Mouse (Mus musculus) intestine, embryonic 16.5 days (tissue): ENCODE measurements around the gene Pmfbp1. TPM values are rescaled to one million over a fixed set of nuclear protein-coding genes. Genes with fewer than 3 reads are reported as not detected.
"Not testable (repeated sequence)": the region's sequence is repeated elsewhere in the genome, so short reads cannot be mapped to it uniquely, and the experiment has no call there.

Experiments
- ATAC-seq: fragments of 200-750 bp; cut with Nextera tagmentation; 2 replicates; pipeline ENCODE4 v1.8.0; 2017; ENCODE audit warnings: moderate TSS enrichment, moderate library complexity
- H3K27ac ChIP-seq: fragments of 300-500 bp; sonication (generic); 2 replicates; pipeline ENCODE4 v1.5.1; 2014; ENCODE audit warnings: mild to moderate bottlenecking, low read length
- H3K27me3 ChIP-seq: fragments of 300-500 bp; sonication (generic); replicated peaks from 2 replicates; pipeline ENCODE4 v1.6.1; 2014; ENCODE audit warnings: low read length, control low read depth, mixed read lengths; ENCODE audit not compliant: control insufficient read depth, insufficient read depth
- H3K36me3 ChIP-seq: fragments of 300-500 bp; sonication (generic); 2 replicates; pipeline ENCODE4 v1.6.1; 2014; ENCODE audit warnings: low read length, control low read depth; ENCODE audit not compliant: control insufficient read depth, insufficient read depth
- H3K4me1 ChIP-seq: fragments of 300-500 bp; sonication (generic); 2 replicates; pipeline ENCODE4 v1.6.1; 2014; ENCODE audit warnings: low read length, control low read depth, mixed read lengths; ENCODE audit not compliant: control insufficient read depth, insufficient read depth
- H3K4me2 ChIP-seq: fragments of 300-500 bp; sonication (generic); 2 replicates; pipeline ENCODE4 v1.6.1; 2014; ENCODE audit warnings: low read depth, low read length, control low read depth
- H3K4me3 ChIP-seq: fragments of 300-500 bp; sonication (generic); 2 replicates; pipeline ENCODE4 v1.5.1; 2014; ENCODE audit warnings: mild to moderate bottlenecking, low read length
- H3K9ac ChIP-seq: fragments of 300-500 bp; sonication (generic); 2 replicates; pipeline ENCODE4 v1.6.1; 2014; ENCODE audit warnings: low read depth, low read length
- H3K9me3 ChIP-seq: fragments of 300-500 bp; sonication (generic); 2 replicates; pipeline ENCODE4 v1.6.1; 2016; ENCODE audit warnings: low read length, control low read depth; ENCODE audit not compliant: control insufficient read depth
- WGBS: fragments of 180-500 bp; shearing (Covaris S2); extraction: QIAGEN DNeasy Blood & Tissue Kit; methylation state at CpG from one replicate; pipeline ENCODE4 v1.1.7; 2014; 5-methylcytosine and 5-hydroxymethylcytosine counted together
- polyA plus RNA-seq: library from polyadenylated mRNA; unstranded; fragments of >200 nt; fragmentation: Nextera tagmentation; extraction: Ambion mirVana; gene quantifications from 2 replicates; pipeline ENCODE4 v1.2.1, GENCODE M21; 2015

Gene Pmfbp1
- not detected in 2 replicates for polyA plus RNA-seq

DNA sequence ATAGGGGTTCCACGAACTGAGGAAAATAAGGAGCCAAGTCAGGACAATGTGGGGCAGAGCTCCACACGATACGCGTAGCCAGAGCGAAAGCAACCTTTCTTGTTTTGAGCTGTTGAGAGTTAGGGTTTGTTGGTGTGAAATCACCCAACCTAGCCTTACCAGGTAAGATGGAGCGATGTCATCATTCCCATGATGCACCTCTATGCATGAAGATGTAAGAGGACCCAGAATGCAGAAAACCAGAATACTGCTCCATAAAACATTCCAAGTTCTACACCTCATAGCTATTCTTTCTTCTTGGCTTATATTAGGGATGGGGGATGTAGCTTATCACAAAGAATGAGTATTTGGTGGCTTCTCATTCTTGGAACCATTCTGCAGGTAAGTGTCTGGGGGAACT is at the start of gene Pmfbp1:
TSS of gene Pmfbp1 (plus strand) at position 301 of the 400 bp plus-strand sequence.
- no peak within 1 kb of the TSS for H3K4me2 ChIP-seq
- no peak for ATAC-seq
- 96% methylated on average over 6 of the region's 6 CpGs for WGBS
- H3K36me3 ChIP-seq = no peaks in the 10 kb centered on the region
- H3K27me3 ChIP-seq = no peaks in the 10 kb centered on the region
- no peaks in the 10 kb centered on the region for H3K4me1 ChIP-seq
- no peak within 1 kb of the TSS for H3K27ac ChIP-seq
- no peak within 1 kb of the TSS for H3K4me3 ChIP-seq
- H3K9ac ChIP-seq = no peak within 1 kb of the TSS
- no peaks in the 10 kb centered on the region for H3K9me3 ChIP-seq

DNA sequence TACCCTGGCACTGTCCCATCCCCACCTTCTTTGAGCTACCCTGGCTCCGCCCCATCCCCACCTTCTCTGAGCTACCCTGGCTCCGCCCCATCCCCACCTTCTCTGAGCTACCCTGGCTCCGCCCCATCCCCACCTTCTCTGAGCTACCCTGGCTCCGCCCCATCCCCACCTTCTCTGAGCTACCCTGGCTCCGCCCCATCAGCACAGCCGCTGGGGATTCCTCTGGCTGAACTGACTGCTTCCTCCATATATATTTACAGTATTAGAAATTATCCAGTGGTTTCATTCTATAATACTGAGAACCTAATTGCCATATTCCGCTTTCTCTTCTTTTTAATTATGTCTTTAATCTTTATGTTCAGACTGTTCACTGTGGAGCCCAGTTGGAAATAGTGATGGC is 46.9 kb upstream of the Pmfbp1 start:
- ATAC-seq, H3K36me3 ChIP-seq: not testable (repeated sequence)
- 24% methylated on average over 6 of the region's 7 CpGs for WGBS

DNA sequence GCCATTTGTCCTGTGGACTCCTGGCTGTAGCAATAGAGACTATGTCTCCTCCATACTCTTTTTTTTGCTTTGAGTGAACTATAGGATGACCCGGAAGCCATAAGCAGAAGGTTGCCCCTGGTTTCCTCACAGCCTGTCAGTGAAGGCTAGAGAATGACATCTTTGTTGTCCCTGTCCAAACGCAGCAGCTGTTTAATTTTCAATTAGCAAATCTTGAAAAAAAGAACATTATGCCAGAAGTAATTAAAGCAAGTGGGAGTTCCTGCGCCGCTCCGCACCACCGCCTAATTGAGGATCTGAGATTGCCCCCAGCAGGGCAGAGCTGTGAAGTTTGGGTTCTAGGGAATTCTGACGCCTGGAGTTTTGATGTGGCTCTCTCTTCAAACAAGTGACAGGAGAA is 42.8 kb upstream of the Pmfbp1 start:
- WGBS = 72% methylated on average over 7 of the region's 7 CpGs
- no peak for ATAC-seq
- Histone ChIP-seq H3K27ac (no peak overlapping the region), H3K4me2 (no peak overlapping the region), H3K9ac (no peak overlapping the region), H3K27me3 (no peaks in the 10 kb centered on the region), H3K4me1 (no peaks in the 10 kb centered on the region), H3K36me3 (no peaks in the 10 kb centered on the region), H3K4me3 (no peak overlapping the region), H3K9me3 (no peaks in the 10 kb centered on the region)

More for the DNA sequence above, 46.9 kb upstream of the Pmfbp1 start:
- H3K4me2 ChIP-seq, H3K27ac ChIP-seq, H3K27me3 ChIP-seq, H3K9me3 ChIP-seq, H3K4me3 ChIP-seq, H3K4me1 ChIP-seq, H3K9ac ChIP-seq: not testable (repeated sequence)

DNA sequence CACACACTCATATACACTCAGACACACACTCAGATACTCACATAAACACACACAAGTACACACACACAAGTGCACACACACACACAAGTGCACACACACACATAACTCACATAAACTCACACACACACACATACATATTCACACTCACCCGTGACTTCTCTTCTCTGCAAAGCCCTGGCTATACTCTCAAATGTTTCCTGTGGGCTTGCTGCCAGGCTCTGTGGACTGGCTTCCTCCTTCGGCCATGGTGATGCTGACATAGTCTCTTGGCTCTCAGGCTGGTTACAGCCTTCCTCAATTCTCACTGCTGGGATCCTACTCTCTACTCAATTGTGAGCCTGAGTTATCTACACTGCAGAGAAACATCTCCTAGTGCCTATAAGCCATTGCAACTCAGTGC is 38.7 kb upstream of the Pmfbp1 start:
- no peaks in the 10 kb centered on the region for H3K9me3 ChIP-seq
- 58% methylated on average over 2 of the region's 2 CpGs for WGBS
- H3K27me3 ChIP-seq = no peaks in the 10 kb centered on the region
- no peaks in the 10 kb centered on the region for H3K36me3 ChIP-seq
- ATAC-seq = no peak
- no peak overlapping the region for H3K4me3 ChIP-seq
- H3K27ac ChIP-seq = no peak overlapping the region
- no peaks in the 10 kb centered on the region for H3K4me1 ChIP-seq
- no peak overlapping the region for H3K9ac ChIP-seq
- no peak overlapping the region for H3K4me2 ChIP-seq

DNA sequence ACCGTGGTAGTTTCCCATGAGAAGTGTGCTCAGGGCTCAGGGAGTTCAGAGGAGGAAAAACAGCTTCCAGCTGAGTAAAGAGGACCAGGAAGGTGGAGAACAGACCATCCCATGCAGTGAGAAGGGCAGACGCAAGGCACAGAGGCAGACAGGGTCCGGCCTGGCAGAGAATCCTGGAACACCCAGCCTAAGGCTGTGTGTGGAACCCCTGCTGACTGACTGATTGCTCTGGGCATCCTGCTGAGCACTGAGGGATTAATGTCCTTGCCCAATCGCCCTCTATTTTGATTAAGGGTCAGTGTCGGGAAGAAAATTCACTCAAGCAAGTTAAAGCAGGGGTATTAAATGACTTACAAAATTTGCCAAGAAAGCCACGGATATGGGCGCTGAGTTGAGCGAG is 36.4 kb upstream of the Pmfbp1 start:
- Histone ChIP-seq H3K4me1 (no peaks in the 10 kb centered on the region), H3K9me3 (no peaks in the 10 kb centered on the region), H3K27ac (no peak overlapping the region), H3K9ac (no peak overlapping the region), H3K27me3 (no peaks in the 10 kb centered on the region), H3K4me3 (no peak overlapping the region), H3K36me3 (no peaks in the 10 kb centered on the region), H3K4me2 (no peak overlapping the region)
- WGBS = 80% methylated on average over 8 of the region's 8 CpGs
- no peak for ATAC-seq

DNA sequence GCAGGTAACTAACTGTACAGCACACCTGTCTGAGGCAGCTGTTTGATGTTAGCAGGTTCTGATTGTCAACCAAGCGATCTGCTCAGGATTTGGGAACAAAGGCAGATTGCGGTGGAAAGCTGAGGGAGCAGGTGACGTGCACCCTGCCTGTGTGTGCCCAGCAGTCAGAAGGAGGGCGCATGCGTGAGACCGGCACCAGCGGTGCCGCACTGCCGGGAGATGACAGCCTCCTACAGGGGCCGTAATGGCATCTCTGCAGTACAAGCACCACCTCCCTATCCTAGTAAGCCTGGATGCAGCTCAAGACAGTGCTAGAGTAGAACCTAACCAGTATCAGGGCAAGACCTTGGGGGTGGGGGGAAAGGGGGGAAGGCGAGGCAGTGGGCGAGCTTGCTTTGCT is 35.2 kb upstream of the Pmfbp1 start:
- H3K4me2 ChIP-seq = peak overlapping the region; percentile 17; the same call in 1 of the 2 replicates

DNA sequence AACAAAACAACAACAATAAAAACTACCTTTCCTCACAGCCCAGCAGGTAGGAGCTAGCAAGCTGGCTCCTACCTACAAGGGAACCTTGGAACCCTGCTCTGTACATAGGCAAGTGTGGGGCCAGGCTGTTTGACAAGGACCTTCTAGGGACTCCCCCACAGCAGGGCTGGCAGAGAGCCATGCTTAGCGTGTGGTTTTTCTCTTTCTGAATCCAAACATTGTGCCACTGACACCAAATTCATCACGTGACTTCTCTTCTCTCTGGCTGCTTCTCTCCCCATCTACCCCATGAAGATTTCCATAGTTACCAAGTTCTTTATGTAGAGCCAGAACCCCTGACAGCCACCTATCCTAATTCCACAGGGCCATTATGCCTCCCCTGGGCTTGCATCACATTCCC is 30.8 kb upstream of the Pmfbp1 start:
- Histone ChIP-seq H3K4me1 (peaks cover 4% of the 10 kb centered on the region), H3K9me3 (no peaks in the 10 kb centered on the region), H3K27ac (no peak overlapping the region), H3K27me3 (no peaks in the 10 kb centered on the region), H3K4me2 (no peak overlapping the region), H3K4me3 (no peak overlapping the region), H3K36me3 (no peaks in the 10 kb centered on the region), H3K9ac (no peak overlapping the region)
- 42% methylated on average over 2 of the region's 2 CpGs for WGBS
- no peak for ATAC-seq

More for the DNA sequence above, 35.2 kb upstream of the Pmfbp1 start:
- 68% methylated on average over 12 of the region's 12 CpGs for WGBS
- no peaks in the 10 kb centered on the region for H3K27me3 ChIP-seq
- H3K27ac ChIP-seq = no peak overlapping the region
- ATAC-seq = no peak
- H3K9ac ChIP-seq = no peak overlapping the region
- H3K4me1 ChIP-seq = no peaks in the 10 kb centered on the region; the same call in 1 of the 2 replicates
- H3K4me3 ChIP-seq = no peak overlapping the region
- H3K36me3 ChIP-seq = no peaks in the 10 kb centered on the region
- no peaks in the 10 kb centered on the region for H3K9me3 ChIP-seq

DNA sequence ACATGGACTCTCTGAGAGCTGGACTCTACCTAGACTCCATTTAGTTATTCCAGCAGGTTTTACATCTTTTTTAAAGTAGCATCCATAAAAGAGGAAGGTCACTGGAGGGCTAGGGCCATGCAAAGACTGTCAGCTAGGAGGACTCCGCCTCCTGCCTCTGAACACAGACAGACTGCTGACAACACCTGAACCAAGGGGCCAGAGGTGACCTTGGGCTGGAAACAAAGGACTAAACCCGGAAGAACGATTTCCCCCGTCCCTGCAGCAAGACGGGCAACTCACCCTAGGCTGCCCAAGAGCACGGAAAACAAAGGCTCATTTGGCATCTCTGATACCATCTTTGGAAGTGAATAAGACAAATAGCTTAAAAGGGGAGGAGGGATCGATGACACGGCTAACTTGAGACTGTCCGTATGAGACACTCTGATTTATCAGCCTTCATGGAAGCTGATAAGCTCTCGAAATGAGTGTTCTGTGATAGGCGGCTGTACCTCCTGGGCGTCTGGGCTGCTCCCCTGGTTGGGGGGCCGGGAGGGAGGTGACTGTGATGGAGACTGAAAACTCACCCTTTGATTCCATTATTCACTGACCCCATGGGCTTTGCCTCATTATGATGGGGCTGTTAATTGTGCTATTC is 30.0 kb upstream of the Pmfbp1 start:
- Histone ChIP-seq H3K4me1 (peaks cover 4% of the 10 kb centered on the region), H3K9me3 (no peaks in the 10 kb centered on the region), H3K9ac (no peak overlapping the region), H3K4me2 (peak overlapping the region; percentile 48), H3K4me3 (peak overlapping the region; percentile 28), H3K27ac (no peak overlapping the region), H3K27me3 (no peaks in the 10 kb centered on the region), H3K36me3 (no peaks in the 10 kb centered on the region)
- ATAC-seq = peak; percentile 60
- 17% methylated on average over 13 of the region's 13 CpGs for WGBS

DNA sequence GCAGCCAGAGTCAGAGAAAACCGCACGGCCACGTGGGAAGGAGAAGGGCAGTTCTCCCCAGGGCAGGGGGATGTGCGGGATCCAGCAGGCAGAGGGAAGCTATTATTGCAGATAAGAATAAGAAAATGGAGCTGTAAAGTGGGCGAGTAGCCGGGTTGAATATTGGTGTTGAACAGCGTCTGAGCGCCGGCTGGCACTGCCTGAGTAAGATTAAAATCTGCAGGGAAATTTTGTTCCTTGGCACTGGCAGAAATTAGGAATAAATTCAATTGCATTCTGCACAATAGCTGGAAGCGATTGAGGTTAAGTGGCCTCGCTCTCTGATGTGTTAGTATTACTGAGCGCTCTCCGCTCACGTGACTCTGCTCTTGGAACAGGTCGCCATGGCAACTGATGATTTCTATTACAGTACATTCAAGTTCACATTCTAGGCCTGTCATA is 29.4 kb upstream of the Pmfbp1 start:
- no peaks in the 10 kb centered on the region for H3K36me3 ChIP-seq

DNA sequence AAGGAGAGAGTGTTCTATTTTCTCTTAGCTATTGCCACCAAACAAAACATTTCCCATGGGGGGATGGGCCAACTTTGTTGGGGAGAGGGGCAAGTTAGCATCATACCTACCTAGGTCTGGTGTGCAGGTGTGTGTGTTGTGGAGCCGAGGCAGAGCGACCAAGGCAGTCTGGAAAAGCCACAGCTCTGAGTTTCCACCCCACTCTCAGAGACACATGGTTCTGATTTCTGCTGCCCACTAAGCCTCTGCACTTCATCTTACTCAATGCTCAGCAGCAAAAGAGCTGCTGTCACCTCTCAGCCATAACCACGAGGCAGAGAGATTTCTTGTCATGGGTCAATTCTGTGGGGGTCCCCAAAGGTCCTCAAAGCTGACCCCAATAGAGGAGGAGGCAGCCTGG is 28.8 kb upstream of the Pmfbp1 start:
- no peaks in the 10 kb centered on the region for H3K27me3 ChIP-seq
- no peak overlapping the region for H3K4me3 ChIP-seq
- H3K36me3 ChIP-seq = no peaks in the 10 kb centered on the region
- 80% methylated on average over 3 of the region's 3 CpGs for WGBS
- H3K4me2 ChIP-seq = no peak overlapping the region
- no peak for ATAC-seq
- H3K9me3 ChIP-seq = no peaks in the 10 kb centered on the region
- no peak overlapping the region for H3K27ac ChIP-seq
- no peak overlapping the region for H3K9ac ChIP-seq
- peaks cover 4% of the 10 kb centered on the region for H3K4me1 ChIP-seq

More for the DNA sequence above, 29.4 kb upstream of the Pmfbp1 start:
- 26% methylated on average over 15 of the region's 15 CpGs for WGBS
- ATAC-seq = peak; percentile 73; the same call in 1 of the 2 replicates
- Histone ChIP-seq H3K4me3 (no peak overlapping the region), H3K27ac (no peak overlapping the region), H3K9ac (no peak overlapping the region), H3K4me2 (peak overlapping the region; percentile 48; the same call in 1 of the 2 replicates), H3K9me3 (no peaks in the 10 kb centered on the region), H3K4me1 (peaks cover 4% of the 10 kb centered on the region), H3K27me3 (no peaks in the 10 kb centered on the region)
